Mouse (Mus musculus) embryonic facial prominence, embryonic 12.5 days (tissue): Measurements from ENCODE around the gene Fam160b1. TPM values are rescaled to one million over a fixed set of nuclear protein-coding genes. Genes with fewer than 3 reads are reported as not detected.

Source experiments
- ATAC-seq: fragments of 200-750 bp; cut with Nextera tagmentation; 2 replicates; pipeline ENCODE4 v1.8.0; 2017; ENCODE audit not compliant: insufficient number of reproducible peaks, insufficient read depth, low FRiP score, low TSS enrichment
- H3K27ac ChIP-seq: fragments of 300-500 bp; sonication (generic); 2 replicates; pipeline ENCODE4 v1.5.1; 2016; ENCODE audit warnings: mild to moderate bottlenecking
- H3K27me3 ChIP-seq: fragments of 300-500 bp; sonication (generic); 2 replicates; pipeline ENCODE4 v1.6.1; 2016; ENCODE audit warnings: mild to moderate bottlenecking, moderate library complexity
- H3K36me3 ChIP-seq: fragments of 300-500 bp; sonication (generic); 2 replicates; pipeline ENCODE4 v1.6.1; 2016; ENCODE audit warnings: mild to moderate bottlenecking
- H3K4me1 ChIP-seq: fragments of 300-500 bp; sonication (generic); 2 replicates; pipeline ENCODE4 v1.6.1; 2016
- H3K4me2 ChIP-seq: fragments of 300-500 bp; sonication (generic); replicated peaks from 2 replicates; pipeline ENCODE4 v1.6.1; 2016; ENCODE audit warnings: mild to moderate bottlenecking, moderate library complexity
- H3K4me3 ChIP-seq: fragments of 300-500 bp; sonication (generic); 2 replicates; pipeline ENCODE4 v1.5.1; 2016; ENCODE audit warnings: mild to moderate bottlenecking
- H3K9ac ChIP-seq: fragments of 300-500 bp; sonication (generic); 2 replicates; pipeline ENCODE4 v1.6.1; 2016; ENCODE audit warnings: mild to moderate bottlenecking, moderate library complexity
- H3K9me3 ChIP-seq: fragments of 300-500 bp; sonication (generic); 2 replicates; pipeline ENCODE4 v1.6.1; 2016; ENCODE audit warnings: mild to moderate bottlenecking, moderate library complexity
- WGBS: fragments of 180-500 bp; shearing (Covaris S2); methylation state at CpG from one replicate; pipeline ENCODE4 v1.1.7; 2016; 5-methylcytosine and 5-hydroxymethylcytosine counted together
- polyA plus RNA-seq: library from polyadenylated mRNA; unstranded; fragments of >200 nt; fragmentation: Nextera tagmentation; extraction: Ambion mirVana; gene quantifications from 2 replicates; pipeline ENCODE4 v1.2.1, GENCODE M21; 2016

The Fam160b1 gene
- polyA plus RNA-seq, 1 experiment from 2014 or later = 18.3 TPM

DNA sequence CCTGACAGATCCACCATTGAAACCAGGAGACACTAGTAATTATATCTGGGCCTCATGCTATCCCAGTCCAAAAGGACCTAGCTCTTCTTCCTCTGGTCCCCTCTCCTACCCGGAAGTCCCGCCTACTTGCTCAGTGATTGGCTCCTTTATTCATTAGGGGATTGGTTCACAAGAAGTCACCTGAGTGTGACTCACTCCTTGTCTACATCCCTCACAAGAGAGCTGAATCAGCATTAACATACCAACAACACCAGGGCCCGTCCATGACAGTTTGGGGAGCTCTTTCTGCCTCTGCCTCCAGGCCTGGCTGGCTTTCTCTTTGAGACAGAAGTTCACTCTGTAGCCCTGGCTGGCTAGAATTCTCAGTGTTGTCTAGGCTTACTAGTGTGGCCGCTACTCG, 14.7 kb downstream of the Fam160b1 start:
- peaks cover 92% of the 10 kb centered on the region for H3K36me3 ChIP-seq
- H3K9ac ChIP-seq = no peak overlapping the region
- no peak overlapping the region for H3K4me2 ChIP-seq
- H3K27ac ChIP-seq = no peak overlapping the region
- no peaks in the 10 kb centered on the region for H3K27me3 ChIP-seq
- WGBS = 87% methylated on average over 5 of the region's 5 CpGs
- H3K4me3 ChIP-seq = no peak overlapping the region
- H3K9me3 ChIP-seq = no peaks in the 10 kb centered on the region
- ATAC-seq = no peak
- H3K4me1 ChIP-seq = peaks cover 14% of the 10 kb centered on the region

GRCm38 (mm10) chr19:57375746-57376145, 15.3 kb downstream of the Fam160b1 start:
- ATAC-seq = no peak
- H3K4me3 ChIP-seq = no peak overlapping the region
- H3K4me1 ChIP-seq = peaks cover 14% of the 10 kb centered on the region
- no peaks in the 10 kb centered on the region for H3K9me3 ChIP-seq
- H3K9ac ChIP-seq = no peak overlapping the region
- no peak overlapping the region for H3K4me2 ChIP-seq
- H3K36me3 ChIP-seq = peaks cover 92% of the 10 kb centered on the region
- H3K27ac ChIP-seq = no peak overlapping the region
- H3K27me3 ChIP-seq = no peaks in the 10 kb centered on the region
- 81% methylated on average over 11 of the region's 11 CpGs for WGBS

- H3K4me3 ChIP-seq = no peak overlapping the region
- ATAC-seq = no peak
- no peak overlapping the region for H3K4me2 ChIP-seq
- H3K27me3 ChIP-seq = no peaks in the 10 kb centered on the region
- peaks cover 91% of the 10 kb centered on the region for H3K36me3 ChIP-seq
- H3K9ac ChIP-seq = no peak overlapping the region
- no peak overlapping the region for H3K27ac ChIP-seq
- no peaks in the 10 kb centered on the region for H3K9me3 ChIP-seq
- 94% methylated on average over 14 of the region's 14 CpGs for WGBS
- peaks cover 14% of the 10 kb centered on the region for H3K4me1 ChIP-seq
These were observed 16.7 kb downstream of the Fam160b1 start for GRCm38 (mm10) chr19:57377043-57377703.

DNA sequence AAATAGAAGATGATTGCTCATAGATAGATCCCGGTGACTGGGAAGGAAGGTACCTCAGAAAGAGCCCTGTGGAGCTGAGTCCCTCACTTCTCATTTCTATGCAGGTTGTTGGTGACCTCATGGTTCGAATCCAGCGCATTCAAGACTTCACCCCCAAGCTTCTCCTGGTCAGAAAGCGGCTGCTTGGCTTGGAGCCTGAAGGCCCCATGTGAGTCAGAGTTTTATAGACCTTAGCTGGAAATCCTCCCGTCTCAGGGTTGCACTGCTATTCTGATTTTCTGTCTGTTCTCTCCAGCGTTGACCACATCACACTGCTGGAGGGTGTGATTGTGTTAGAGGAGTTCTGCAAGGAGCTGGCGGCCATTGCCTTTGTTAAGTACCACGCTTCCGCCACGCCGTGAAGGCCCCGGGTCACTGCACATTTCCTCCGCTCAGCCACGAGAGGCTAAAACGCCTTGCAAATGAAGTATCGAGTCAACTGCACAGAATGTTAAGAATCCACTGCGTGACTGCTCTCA, 25.8 kb downstream of the Fam160b1 start:
- no peak overlapping the region for H3K4me3 ChIP-seq
- no peak overlapping the region for H3K4me2 ChIP-seq
- H3K9me3 ChIP-seq = no peaks in the 10 kb centered on the region
- no peak for ATAC-seq
- H3K4me1 ChIP-seq = no peaks in the 10 kb centered on the region
- no peaks in the 10 kb centered on the region for H3K27me3 ChIP-seq
- peaks cover 81% of the 10 kb centered on the region for H3K36me3 ChIP-seq
- no peak overlapping the region for H3K27ac ChIP-seq
- 92% methylated on average over 17 of the region's 17 CpGs for WGBS
- no peak overlapping the region for H3K9ac ChIP-seq

GRCm38 (mm10) chr19:57391545-57391944, 31.1 kb downstream of the Fam160b1 start:
- H3K27ac ChIP-seq = no peak overlapping the region
- H3K36me3 ChIP-seq = peaks cover 31% of the 10 kb centered on the region
- peaks cover 4% of the 10 kb centered on the region; the same call in 1 of the 2 replicates for H3K4me1 ChIP-seq
- 98% methylated on average over 3 of the region's 3 CpGs for WGBS
- H3K9me3 ChIP-seq = no peaks in the 10 kb centered on the region
- H3K4me3 ChIP-seq = no peak overlapping the region
- H3K9ac ChIP-seq = no peak overlapping the region
- H3K4me2 ChIP-seq = no peak overlapping the region
- H3K27me3 ChIP-seq = no peaks in the 10 kb centered on the region
- no peak for ATAC-seq

GRCm38 (mm10) chr19:57393357-57393957, 33.0 kb downstream of the Fam160b1 start:
- WGBS = 75% methylated on average over 6 of the region's 6 CpGs
- no peak overlapping the region for H3K4me3 ChIP-seq

GRCm38 (mm10) chr19:57396609-57397008, 36.1 kb downstream of the Fam160b1 start:
- no peak for ATAC-seq
- Histone ChIP-seq H3K4me3 (no peak overlapping the region), H3K4me2 (no peak overlapping the region), H3K4me1 (peaks cover 4% of the 10 kb centered on the region; the same call in 1 of the 2 replicates), H3K27me3 (no peaks in the 10 kb centered on the region), H3K27ac (no peak overlapping the region), H3K9me3 (no peaks in the 10 kb centered on the region), H3K36me3 (no peaks in the 10 kb centered on the region), H3K9ac (no peak overlapping the region)
- WGBS = 67% methylated on average over 7 of the region's 7 CpGs

More at GRCm38 (mm10) chr19:57393357-57393957, 33.0 kb downstream of the Fam160b1 start:
- Histone ChIP-seq H3K27ac (no peak overlapping the region), H3K4me1 (peaks cover 4% of the 10 kb centered on the region; the same call in 1 of the 2 replicates), H3K36me3 (peaks cover 15% of the 10 kb centered on the region), H3K27me3 (no peaks in the 10 kb centered on the region), H3K9me3 (no peaks in the 10 kb centered on the region), H3K4me2 (no peak overlapping the region), H3K9ac (no peak overlapping the region)
- ATAC-seq = no peak

DNA sequence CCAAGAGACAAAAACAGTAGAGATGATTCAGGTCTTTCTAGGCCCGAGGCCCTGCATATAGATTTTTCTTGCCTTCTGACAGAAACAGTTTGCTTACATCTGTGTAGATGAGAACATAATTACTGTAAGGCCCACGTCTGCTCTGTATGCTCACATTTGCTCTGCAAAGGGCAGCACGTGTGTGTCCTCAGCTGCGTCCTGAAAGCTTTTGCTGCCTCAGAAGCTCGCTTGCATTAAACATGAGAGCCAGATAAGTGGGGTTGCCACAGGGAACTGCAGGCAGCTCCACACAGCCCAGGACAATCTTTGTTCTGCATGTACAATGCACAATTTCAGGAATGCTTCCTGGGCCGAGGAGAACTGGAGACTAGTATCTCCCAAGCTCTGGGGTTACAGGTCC, 41.9 kb downstream of the Fam160b1 start:
- Histone ChIP-seq H3K4me3 (no peak overlapping the region), H3K4me2 (no peak overlapping the region), H3K27ac (no peak overlapping the region), H3K9ac (no peak overlapping the region), H3K36me3 (no peaks in the 10 kb centered on the region), H3K27me3 (no peaks in the 10 kb centered on the region), H3K9me3 (no peaks in the 10 kb centered on the region), H3K4me1 (0 out of 2 replicates have a peak, but pooled peaks cover 7% of the 10 kb centered on the region)
- no peak for ATAC-seq
- 75% methylated on average over 6 of the region's 6 CpGs for WGBS

GRCm38 (mm10) chr19:57403700-57404501, 43.4 kb downstream of the Fam160b1 start:
- Histone ChIP-seq H3K4me3 (no peak overlapping the region), H3K9me3 (no peaks in the 10 kb centered on the region), H3K27me3 (no peaks in the 10 kb centered on the region), H3K4me2 (peak overlapping the region; percentile 27), H3K36me3 (no peaks in the 10 kb centered on the region), H3K4me1 (0 out of 2 replicates have a peak, but pooled peaks cover 7% of the 10 kb centered on the region), H3K9ac (no peak overlapping the region), H3K27ac (no peak overlapping the region)
- ATAC-seq = peak; percentile 44; the same call in 1 of the 2 replicates
- WGBS = 13% methylated on average over 24 of the region's 24 CpGs

DNA sequence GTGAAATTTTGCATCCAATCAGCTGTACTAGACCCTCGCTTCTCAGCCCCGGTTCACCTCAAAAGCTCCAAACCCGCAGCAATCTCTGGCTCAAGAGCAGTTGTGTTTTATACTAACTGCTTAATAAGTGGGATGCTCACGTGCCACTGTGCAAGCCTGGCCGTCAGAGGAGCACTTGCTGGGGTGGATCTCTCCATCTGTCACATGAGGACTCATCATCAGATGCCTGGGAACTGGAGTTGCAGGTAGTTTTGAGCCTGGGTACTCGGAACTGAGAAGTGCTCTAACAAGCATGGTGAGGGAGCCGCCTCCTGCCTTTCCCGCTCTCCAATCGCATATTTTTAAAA, 44.0 kb downstream of the Fam160b1 start:
- Histone ChIP-seq H3K27me3 (no peaks in the 10 kb centered on the region), H3K9me3 (no peaks in the 10 kb centered on the region), H3K4me1 (0 out of 2 replicates have a peak, but pooled peaks cover 7% of the 10 kb centered on the region), H3K9ac (no peak overlapping the region), H3K4me2 (peak overlapping the region; percentile 27), H3K36me3 (no peaks in the 10 kb centered on the region), H3K4me3 (no peak overlapping the region), H3K27ac (0 out of 2 replicates have a peak overlapping the region, but pooled peaks have one; percentile 17)
- 12% methylated on average over 9 of the region's 9 CpGs for WGBS
- no peak for ATAC-seq

- Histone ChIP-seq H3K4me3 (no peak overlapping the region), H3K27ac (no peak overlapping the region), H3K4me1 (peaks cover 19% of the 10 kb centered on the region), H3K9me3 (no peaks in the 10 kb centered on the region), H3K4me2 (no peak overlapping the region), H3K9ac (no peak overlapping the region), H3K36me3 (no peaks in the 10 kb centered on the region), H3K27me3 (no peaks in the 10 kb centered on the region)
- no peak for ATAC-seq
- 69% methylated on average over 1 of the region's 1 CpGs for WGBS
These were observed 47.5 kb downstream of the Fam160b1 start for GRCm38 (mm10) chr19:57407947-57408346.
